Mouse (Mus musculus) embryonic facial prominence, embryonic 15.5 days (tissue): ENCODE results near the gene Ago3. TPM values are rescaled to one million over a fixed set of nuclear protein-coding genes. Genes with fewer than 3 reads are reported as not detected.

Experiments used
- ATAC-seq: fragments of 200-750 bp; cut with Nextera tagmentation; 2 replicates; pipeline ENCODE4 v1.8.0; 2017; ENCODE audit warnings: low read depth, moderate TSS enrichment; ENCODE audit not compliant: insufficient number of reproducible peaks, low FRiP score, low TSS enrichment
- H3K27ac ChIP-seq: fragments of 300-500 bp; sonication (generic); replicated peaks from 2 replicates; pipeline ENCODE4 v1.5.1; 2015; ENCODE audit warnings: mild to moderate bottlenecking, inconsistent platforms
- H3K27me3 ChIP-seq: fragments of 300-500 bp; sonication (generic); 2 replicates; pipeline ENCODE4 v1.6.1; 2015; ENCODE audit warnings: inconsistent platforms
- H3K36me3 ChIP-seq: fragments of 300-500 bp; sonication (generic); 2 replicates; pipeline ENCODE4 v1.6.1; 2015; ENCODE audit warnings: mild to moderate bottlenecking, inconsistent platforms
- H3K4me1 ChIP-seq: fragments of 300-500 bp; sonication (generic); 2 replicates; pipeline ENCODE4 v1.6.1; 2015; ENCODE audit warnings: inconsistent platforms
- H3K4me2 ChIP-seq: fragments of 300-500 bp; sonication (generic); replicated peaks from 2 replicates; pipeline ENCODE4 v1.6.1; 2015; ENCODE audit warnings: mild to moderate bottlenecking, inconsistent platforms
- H3K4me3 ChIP-seq: fragments of 300-500 bp; sonication (generic); replicated peaks from 2 replicates; pipeline ENCODE4 v1.5.1; 2015; ENCODE audit warnings: mild to moderate bottlenecking, inconsistent platforms
- H3K9ac ChIP-seq: fragments of 300-500 bp; sonication (generic); 2 replicates; pipeline ENCODE4 v1.6.1; 2015; ENCODE audit warnings: inconsistent platforms
- H3K9me3 ChIP-seq: fragments of 300-500 bp; sonication (generic); replicated peaks from 2 replicates; pipeline ENCODE4 v1.6.1; 2016; ENCODE audit warnings: inconsistent platforms
- WGBS: fragments of 180-500 bp; shearing (Covaris S2); methylation state at CpG from one replicate; pipeline ENCODE4 v1.1.7; 2015; 5-methylcytosine and 5-hydroxymethylcytosine counted together
- polyA plus RNA-seq: library from polyadenylated mRNA; unstranded; fragments of >200 nt; fragmentation: Nextera tagmentation; extraction: Ambion mirVana; gene quantifications from 2 replicates; pipeline ENCODE4 v1.2.1, GENCODE M21; 2015

Gene Ago3
- polyA plus RNA-seq, 1 experiment from 2014 or later, result 17.2 TPM

DNA sequence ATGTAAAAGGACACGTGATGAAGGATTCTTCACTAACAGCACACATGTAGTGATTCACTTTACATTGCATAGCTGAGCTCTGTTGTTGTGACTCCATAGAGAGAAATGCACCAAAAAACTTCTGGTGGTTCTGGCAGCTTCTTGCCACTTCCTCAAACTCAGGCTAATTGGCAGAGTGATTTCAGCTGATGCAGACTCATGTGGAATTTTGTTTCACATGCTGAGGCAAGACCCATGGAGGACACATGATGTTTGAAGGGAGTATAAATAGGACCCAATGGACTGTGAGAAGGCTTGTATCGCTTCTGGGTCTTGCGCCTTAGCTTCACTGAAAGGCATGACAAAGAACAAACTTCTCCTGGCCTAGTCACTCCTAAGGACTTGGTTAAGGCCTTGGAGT lies 16.8 kb downstream of the Ago3 start:
- H3K4me3 ChIP-seq, result no peak overlapping the region
- H3K4me2 ChIP-seq, result no peak overlapping the region
- H3K9me3 ChIP-seq, result no peaks in the 10 kb centered on the region
- no peak for ATAC-seq
- H3K36me3 ChIP-seq, result no peaks in the 10 kb centered on the region
- H3K4me1 ChIP-seq, result no peaks in the 10 kb centered on the region
- H3K27ac ChIP-seq, result no peak overlapping the region
- H3K9ac ChIP-seq, result no peak overlapping the region
- 89% methylated on average over 3 of the region's 3 CpGs for WGBS
- no peaks in the 10 kb centered on the region for H3K27me3 ChIP-seq

DNA sequence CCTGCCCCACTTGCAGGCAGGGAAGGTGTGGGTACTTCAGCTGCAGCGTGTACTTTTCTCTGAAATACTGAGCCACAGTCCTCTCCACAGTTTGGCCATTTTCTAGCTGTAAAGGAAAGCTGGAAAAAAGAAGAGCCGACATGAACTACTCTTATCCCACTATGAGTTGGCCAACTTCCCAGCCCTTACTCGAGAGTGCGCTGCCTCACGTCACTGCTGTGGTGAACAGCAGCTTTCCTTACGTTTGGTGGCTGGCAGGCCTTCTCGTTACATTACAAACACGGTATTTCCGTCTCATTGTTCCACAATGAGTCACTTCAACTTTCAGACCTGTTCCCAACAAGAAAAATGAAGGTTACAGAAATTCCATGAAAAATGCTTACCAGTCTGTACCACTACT lies 57.9 kb downstream of the Ago3 start:
- Histone ChIP-seq H3K4me2 (no peak overlapping the region), H3K36me3 (peaks cover 18% of the 10 kb centered on the region), H3K27me3 (no peaks in the 10 kb centered on the region), H3K4me1 (no peaks in the 10 kb centered on the region), H3K9ac (no peak overlapping the region), H3K4me3 (no peak overlapping the region), H3K9me3 (no peaks in the 10 kb centered on the region), H3K27ac (no peak overlapping the region)
- no peak for ATAC-seq
- WGBS, result 78% methylated on average over 9 of the region's 9 CpGs

DNA sequence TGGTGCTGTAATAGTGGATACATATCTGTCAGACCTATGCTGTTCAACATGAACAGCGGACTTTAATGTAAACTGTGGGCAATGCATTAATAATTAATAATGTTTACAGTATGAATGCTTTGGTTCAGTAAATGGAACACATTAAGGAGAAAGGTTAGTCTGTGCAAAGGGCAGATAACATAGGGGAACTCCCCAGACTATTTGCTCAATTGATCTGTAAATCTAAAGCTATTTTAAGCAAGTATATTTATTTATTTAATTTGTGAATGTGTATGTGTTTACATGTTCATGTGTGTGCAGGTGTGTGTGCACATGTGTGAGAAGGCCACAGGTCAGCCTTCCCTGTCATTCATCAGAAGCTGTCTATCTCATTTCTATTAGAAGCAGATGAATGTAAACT lies 69.3 kb downstream of the Ago3 start:
- H3K4me3 ChIP-seq, result no peak overlapping the region
- ATAC-seq, result no peak
- no peaks in the 10 kb centered on the region for H3K4me1 ChIP-seq
- no peak overlapping the region for H3K27ac ChIP-seq
- no peaks in the 10 kb centered on the region for H3K9me3 ChIP-seq
- no peak overlapping the region for H3K4me2 ChIP-seq
- 97% methylated on average over 1 of the region's 1 CpGs for WGBS
- no peaks in the 10 kb centered on the region for H3K27me3 ChIP-seq
- H3K36me3 ChIP-seq, result peaks cover 43% of the 10 kb centered on the region
- no peak overlapping the region for H3K9ac ChIP-seq

DNA sequence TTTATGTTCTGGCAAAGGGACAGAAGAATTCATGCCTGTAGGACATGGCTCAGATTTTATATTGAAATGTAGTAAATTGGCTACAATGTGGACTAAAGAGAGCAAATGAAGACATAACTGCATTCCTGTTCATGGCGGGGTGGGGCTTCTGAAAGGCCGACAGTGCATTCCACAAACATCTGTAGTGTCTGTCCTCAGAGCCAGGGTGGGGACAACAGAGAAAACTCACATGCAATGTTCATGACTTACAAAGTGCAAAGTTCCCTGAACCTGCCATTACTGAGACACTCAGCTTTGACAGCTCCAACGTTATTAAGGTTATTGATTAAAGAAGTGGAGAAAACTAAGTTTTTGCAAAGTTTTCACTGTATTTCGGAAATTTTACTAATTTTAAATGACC lies 85.9 kb downstream of the Ago3 start:
- H3K9ac ChIP-seq, result no peak overlapping the region
- no peak overlapping the region for H3K4me2 ChIP-seq
- no peak for ATAC-seq
- H3K9me3 ChIP-seq, result no peaks in the 10 kb centered on the region
- no peaks in the 10 kb centered on the region for H3K27me3 ChIP-seq
- 62% methylated on average over 4 of the region's 4 CpGs for WGBS
- no peak overlapping the region for H3K27ac ChIP-seq
- H3K4me3 ChIP-seq, result no peak overlapping the region
- H3K36me3 ChIP-seq, result peaks cover 22% of the 10 kb centered on the region
- H3K4me1 ChIP-seq, result 0 out of 2 replicates have a peak, but pooled peaks cover 2% of the 10 kb centered on the region

DNA sequence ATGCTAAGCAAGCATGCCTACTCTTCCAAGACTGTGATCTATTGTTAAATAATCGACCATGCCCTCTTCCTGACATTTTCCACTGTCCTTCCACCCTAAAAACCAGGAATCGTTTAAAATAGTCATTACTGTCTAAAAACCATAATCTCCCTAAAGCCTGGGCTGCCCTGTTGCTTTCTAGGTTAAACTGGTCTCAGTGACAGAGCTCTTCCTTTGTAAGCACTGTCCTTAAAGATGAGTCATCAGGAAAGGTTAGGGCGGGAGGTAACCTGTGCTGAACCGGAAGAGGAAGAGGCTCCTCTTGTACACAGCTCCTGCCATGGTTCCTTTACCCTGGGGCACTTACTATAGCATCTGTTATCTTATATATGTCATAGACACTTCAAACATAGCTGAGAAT lies 89.9 kb downstream of the Ago3 start:
- no peak for ATAC-seq
- no peak overlapping the region for H3K4me3 ChIP-seq
- H3K9me3 ChIP-seq, result no peaks in the 10 kb centered on the region
- H3K27me3 ChIP-seq, result no peaks in the 10 kb centered on the region
- H3K4me2 ChIP-seq, result no peak overlapping the region
- H3K36me3 ChIP-seq, result 0 out of 2 replicates have a peak, but pooled peaks cover 4% of the 10 kb centered on the region
- no peak overlapping the region for H3K9ac ChIP-seq
- 0 out of 2 replicates have a peak, but pooled peaks cover 2% of the 10 kb centered on the region for H3K4me1 ChIP-seq
- WGBS, result 48% methylated on average over 4 of the region's 4 CpGs
- no peak overlapping the region for H3K27ac ChIP-seq

DNA sequence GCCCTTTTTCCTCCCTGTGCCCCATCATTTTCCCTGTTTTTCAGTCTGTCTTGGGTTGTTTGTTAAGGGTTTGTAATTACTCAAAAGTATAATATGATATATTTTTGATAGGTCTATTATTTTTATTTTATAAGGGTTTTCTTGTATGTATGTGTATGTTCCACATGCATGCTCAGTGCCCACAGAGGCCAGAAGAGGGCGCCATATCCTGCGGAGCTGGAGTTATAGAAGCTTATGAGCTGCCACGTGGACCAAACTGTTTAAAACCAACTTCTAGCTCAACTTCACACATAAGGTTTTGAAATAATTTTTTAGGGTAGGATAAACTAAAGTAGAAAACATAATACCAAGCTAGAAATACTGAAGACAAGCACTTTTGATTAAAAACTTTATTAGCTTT lies 97.0 kb downstream of the Ago3 start:
- H3K4me2 ChIP-seq, result no peak overlapping the region
- no peak overlapping the region for H3K4me3 ChIP-seq
- H3K9ac ChIP-seq, result no peak overlapping the region
- H3K9me3 ChIP-seq, result no peaks in the 10 kb centered on the region
- peaks cover 2% of the 10 kb centered on the region; the same call in 1 of the 2 replicates for H3K36me3 ChIP-seq
- H3K4me1 ChIP-seq, result peaks cover 3% of the 10 kb centered on the region; the same call in 1 of the 2 replicates
- ATAC-seq, result no peak
- H3K27ac ChIP-seq, result no peak overlapping the region
- WGBS, result 55% methylated on average over 3 of the region's 3 CpGs
- H3K27me3 ChIP-seq, result no peaks in the 10 kb centered on the region

DNA sequence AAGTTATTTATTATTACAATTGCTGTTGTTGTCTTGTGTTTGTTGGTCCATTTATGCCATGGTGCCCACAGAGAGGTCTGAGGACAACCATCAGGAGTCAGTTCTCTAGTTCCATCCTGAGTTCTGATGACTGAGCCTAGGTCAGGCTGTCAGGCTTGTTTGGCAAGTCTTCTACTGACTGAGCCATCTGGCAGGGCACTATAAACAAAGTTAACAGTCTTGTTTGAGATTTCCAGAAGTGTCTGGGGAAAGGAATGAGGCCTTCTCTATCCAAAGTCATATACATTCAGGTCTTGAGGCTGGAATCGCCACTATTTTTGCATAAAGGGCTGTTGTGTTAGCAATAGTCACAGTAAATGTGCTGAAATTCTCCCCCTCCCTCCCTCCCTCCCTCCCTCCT lies 97.6 kb downstream of the Ago3 start:
- Histone ChIP-seq H3K4me3 (no peak overlapping the region), H3K36me3 (peaks cover 2% of the 10 kb centered on the region; the same call in 1 of the 2 replicates), H3K4me1 (peaks cover 3% of the 10 kb centered on the region; the same call in 1 of the 2 replicates), H3K9ac (no peak overlapping the region), H3K27me3 (no peaks in the 10 kb centered on the region), H3K4me2 (no peak overlapping the region), H3K27ac (no peak overlapping the region), H3K9me3 (no peaks in the 10 kb centered on the region)
- no peak for ATAC-seq
- WGBS, result 71% methylated on average over 1 of the region's 1 CpGs

DNA sequence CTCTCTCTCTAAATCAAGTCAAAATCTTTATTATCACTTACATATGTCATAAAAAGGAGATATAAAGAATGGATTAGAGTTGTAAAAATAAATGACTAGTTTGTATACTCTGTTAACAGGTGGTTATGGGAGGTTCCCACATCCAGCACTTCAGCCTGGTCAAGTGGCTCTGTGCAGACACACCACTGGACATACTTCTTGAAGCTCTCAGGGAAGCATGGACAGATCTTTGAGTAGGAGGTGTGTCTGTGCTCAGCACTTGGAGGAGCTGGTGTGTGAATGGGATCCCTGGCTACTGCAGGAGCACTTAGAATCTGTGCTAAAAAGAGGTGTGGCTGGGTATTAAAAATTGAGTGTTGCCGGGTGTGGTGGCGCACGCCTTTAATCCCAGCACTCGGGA lies 99.1 kb downstream of the Ago3 start:
- 94% methylated on average over 4 of the region's 4 CpGs for WGBS
- no peak overlapping the region for H3K4me3 ChIP-seq
- H3K27me3 ChIP-seq, result no peaks in the 10 kb centered on the region
- H3K4me1 ChIP-seq, result peaks cover 7% of the 10 kb centered on the region
- no peak overlapping the region for H3K9ac ChIP-seq
- H3K36me3 ChIP-seq, result peaks cover 2% of the 10 kb centered on the region; the same call in 1 of the 2 replicates
- H3K9me3 ChIP-seq, result no peaks in the 10 kb centered on the region
- no peak for ATAC-seq
- H3K4me2 ChIP-seq, result no peak overlapping the region
- no peak overlapping the region for H3K27ac ChIP-seq

DNA sequence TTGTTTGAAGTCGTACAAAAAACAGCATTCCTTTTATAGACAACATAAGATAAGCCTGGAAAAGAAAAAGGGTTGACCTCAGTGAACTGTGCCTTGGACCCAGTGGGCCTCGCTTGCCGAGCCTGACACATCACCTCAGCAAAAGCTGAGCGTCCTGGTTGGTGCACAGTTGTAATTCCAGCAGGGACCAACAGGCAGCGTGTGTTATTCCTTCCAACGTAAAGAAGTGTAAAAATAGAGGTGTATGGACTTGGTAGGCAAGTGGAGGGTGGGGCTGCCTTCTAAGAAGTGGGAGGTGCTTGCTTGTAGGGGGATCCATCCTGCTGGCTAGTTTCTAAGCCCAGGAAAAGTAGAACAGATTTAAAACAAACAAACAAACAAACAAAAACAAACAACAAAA lies 103.3 kb downstream of the Ago3 start:
- Histone ChIP-seq H3K4me2 (no peak overlapping the region), H3K27me3 (no peaks in the 10 kb centered on the region), H3K36me3 (no peaks in the 10 kb centered on the region), H3K4me1 (peaks cover 24% of the 10 kb centered on the region), H3K9ac (no peak overlapping the region), H3K27ac (no peak overlapping the region), H3K4me3 (no peak overlapping the region), H3K9me3 (no peaks in the 10 kb centered on the region)
- WGBS, result 17% methylated on average over 6 of the region's 6 CpGs
- ATAC-seq, result no peak

DNA sequence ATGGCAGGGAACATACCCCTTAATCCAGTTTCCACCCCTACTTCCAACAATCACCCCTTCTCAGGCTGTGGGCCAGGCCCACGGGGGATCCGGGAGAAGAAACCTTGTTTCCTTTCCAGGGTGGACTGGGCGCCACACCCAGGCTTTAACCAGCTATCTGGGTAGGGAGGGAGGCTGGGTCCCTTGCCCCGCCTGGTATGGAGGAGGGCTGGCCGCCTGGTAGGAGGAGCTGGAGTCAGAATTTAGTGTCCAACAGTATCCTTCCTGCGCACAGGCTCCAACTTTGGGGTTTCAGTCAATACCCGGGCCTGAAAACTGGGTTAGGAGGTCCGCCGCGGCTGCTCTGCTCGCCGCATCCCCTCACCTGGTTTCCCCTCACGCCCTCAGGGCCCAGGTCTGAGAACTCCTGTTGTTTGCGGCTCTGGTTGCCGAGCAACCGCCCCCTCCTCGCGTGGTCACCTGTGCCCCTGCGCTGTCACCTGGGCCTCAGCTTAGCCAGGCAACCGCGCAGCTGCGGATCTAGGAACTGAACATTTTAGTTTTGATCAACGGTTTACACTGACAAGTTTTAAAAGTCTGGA lies 104.0 kb downstream of the Ago3 start, which contains the start of gene Tekt2:
Gene Tekt2, minus strand, starts transcription at position 408 of the 581 bp plus-strand sequence.
- Histone ChIP-seq H3K4me2 (peak within 1 kb of the TSS; percentile 45), H3K9me3 (no peaks in the 10 kb centered on the region), H3K4me1 (peaks cover 30% of the 10 kb centered on the region), H3K27ac (peak within 1 kb of the TSS; percentile 19), H3K36me3 (no peaks in the 10 kb centered on the region), H3K27me3 (no peaks in the 10 kb centered on the region), H3K9ac (no peak within 1 kb of the TSS), H3K4me3 (peak within 1 kb of the TSS; percentile 26)
- 9% methylated on average over 23 of the region's 23 CpGs for WGBS
- peak; percentile 37; the same call in 1 of the 2 replicates for ATAC-seq

- Histone ChIP-seq H3K4me1 (peaks cover 35% of the 10 kb centered on the region), H3K36me3 (no peaks in the 10 kb centered on the region), H3K27ac (peak overlapping the region; percentile 19), H3K27me3 (no peaks in the 10 kb centered on the region), H3K4me2 (peak overlapping the region; percentile 45), H3K4me3 (peak overlapping the region; percentile 26), H3K9ac (no peak overlapping the region), H3K9me3 (no peaks in the 10 kb centered on the region)
- ATAC-seq, result peak; percentile 37; the same call in 1 of the 2 replicates
- 20% methylated on average over 13 of the region's 13 CpGs for WGBS
These were observed 104.5 kb downstream of the Ago3 start for GRCm38 (mm10) chr4:126324861-126325260.

DNA sequence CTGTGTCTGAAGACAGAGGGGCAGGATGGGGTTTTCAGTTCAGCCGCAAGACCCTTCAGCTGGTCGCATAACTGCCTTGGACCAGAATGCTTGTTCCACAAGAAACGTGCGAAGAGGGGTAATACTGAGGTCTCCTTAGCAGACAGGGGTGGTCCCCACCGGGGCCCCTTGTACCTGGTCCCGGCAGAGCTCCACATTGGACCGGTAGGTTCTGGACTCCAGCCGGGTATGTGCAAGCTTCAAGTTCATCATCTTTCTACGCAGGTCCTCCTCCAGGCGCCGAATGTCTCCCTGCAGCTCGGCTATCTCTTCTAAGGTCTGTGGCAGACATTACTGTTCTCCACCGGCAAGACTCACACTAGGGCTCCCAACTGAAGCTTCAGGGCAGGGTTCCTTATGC lies 106.7 kb downstream of the Ago3 start:
- no peak for ATAC-seq
- H3K4me3 ChIP-seq, result no peak overlapping the region

More for the DNA sequence above, 106.7 kb downstream of the Ago3 start:
- H3K4me2 ChIP-seq, result no peak overlapping the region
- peaks cover 36% of the 10 kb centered on the region for H3K4me1 ChIP-seq
- H3K36me3 ChIP-seq, result peaks cover 9% of the 10 kb centered on the region
- WGBS, result 95% methylated on average over 13 of the region's 13 CpGs
- H3K9ac ChIP-seq, result no peak overlapping the region
- H3K27ac ChIP-seq, result no peak overlapping the region
- no peaks in the 10 kb centered on the region for H3K9me3 ChIP-seq
- H3K27me3 ChIP-seq, result no peaks in the 10 kb centered on the region
